Mouse (Mus musculus): Measurements from ENCODE around the gene Hps4.
A peak's percentile ranks its signal among the peaks of the same experiment; 100 is the strongest.

Hps4 gene

GRCm38 (mm10) chr5:112324637-112325545 is 18.0 kb upstream of the Hps4 start:
- DNase-seq (ENCODE audit: extremely low spot score), result peak; percentile 45

- DNase-seq (ENCODE audit: extremely low spot score), result peak; percentile 96
These were observed 17.1 kb upstream of the Hps4 start, which contains the start of gene Tfip11 for GRCm38 (mm10) chr5:112325546-112326445. Tfip11 (plus strand) TSS chr5:112326358.

DNA sequence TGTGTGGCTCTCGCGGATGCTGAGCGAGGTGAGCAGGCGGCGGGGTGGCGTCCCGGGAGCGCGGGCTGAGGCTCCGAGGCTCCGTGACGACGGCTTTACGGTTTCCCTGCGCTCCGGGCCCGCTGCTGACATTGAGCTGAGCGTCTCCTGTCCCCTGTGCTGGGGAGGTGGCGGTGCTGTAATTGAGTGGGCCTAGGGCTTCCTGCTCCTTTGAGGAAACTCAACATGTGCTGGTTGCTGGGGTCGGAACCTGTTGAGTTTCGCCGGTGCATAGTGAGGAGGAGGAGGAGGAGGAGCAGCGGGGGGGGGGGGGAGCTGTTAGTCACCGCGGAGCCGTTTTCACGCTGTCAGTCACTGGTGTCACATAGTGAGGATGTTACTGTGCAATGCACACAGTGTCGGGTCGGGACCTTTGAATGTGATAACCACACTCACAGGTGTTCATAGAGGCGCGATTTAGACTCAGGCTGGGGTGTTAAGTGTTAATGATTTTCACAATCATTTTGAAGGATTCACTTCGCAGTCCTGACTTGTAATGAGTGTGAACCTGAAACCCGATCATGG is 16.4 kb upstream of the Hps4 start:
- DNase-seq (ENCODE audit: extremely low spot score), result no peak

DNA sequence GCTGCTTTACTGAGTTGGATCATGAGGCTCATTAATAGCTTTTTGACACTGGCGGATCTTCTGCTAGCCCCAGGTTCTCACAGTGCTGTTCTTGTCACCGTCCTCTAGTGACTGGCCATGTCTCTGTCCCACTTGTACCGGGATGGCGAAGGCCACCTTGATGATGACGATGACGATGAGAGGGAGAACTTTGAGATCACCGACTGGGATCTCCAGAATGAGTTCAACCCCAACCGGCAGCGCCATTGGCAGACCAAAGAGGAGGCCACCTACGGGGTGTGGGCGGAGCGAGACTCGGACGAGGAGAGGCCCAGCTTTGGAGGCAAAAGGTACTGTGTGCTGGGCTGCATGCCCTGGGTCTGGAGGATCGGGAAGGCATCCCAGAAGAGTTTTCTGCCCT is 15.0 kb upstream of the Hps4 start:
- no peak for DNase-seq (ENCODE audit: extremely low spot score)

DNA sequence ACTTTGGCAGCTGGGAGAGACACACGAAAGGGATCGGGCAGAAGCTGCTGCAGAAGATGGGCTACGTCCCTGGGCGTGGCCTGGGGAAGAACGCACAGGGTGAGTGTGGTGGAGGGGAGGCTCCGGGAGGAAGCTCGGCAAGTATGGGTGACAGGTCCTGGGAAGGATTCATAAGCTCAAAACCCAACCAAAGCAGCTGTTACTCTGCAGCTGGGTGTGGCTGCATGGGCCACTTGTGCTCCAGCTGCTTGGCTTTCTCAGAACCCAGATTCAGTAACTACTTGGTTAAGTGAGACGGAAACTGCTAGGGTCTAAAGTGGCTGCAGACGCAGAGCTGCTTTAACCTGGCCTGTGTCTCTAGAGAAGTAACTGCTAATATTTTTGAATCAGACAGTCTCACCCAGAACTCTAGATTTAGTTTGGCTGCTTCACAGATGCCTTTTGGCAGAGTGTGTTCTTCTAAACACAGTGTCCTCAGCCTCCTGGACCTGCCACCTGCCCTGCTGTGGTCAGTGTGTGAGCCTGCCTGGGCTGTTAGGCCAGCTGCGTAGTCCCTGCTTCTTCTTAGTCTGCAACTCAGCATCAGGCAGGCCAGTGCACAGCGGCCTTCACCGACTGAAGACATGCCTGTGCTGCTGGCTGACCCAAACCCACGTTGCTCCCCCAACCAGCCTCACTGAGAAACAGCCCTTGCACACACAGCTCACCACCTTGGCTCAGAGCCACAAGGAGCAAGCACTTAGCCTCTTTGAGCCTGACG is 12.9 kb upstream of the Hps4 start:
- DNase-seq (ENCODE audit: extremely low spot score), result no peak

DNA sequence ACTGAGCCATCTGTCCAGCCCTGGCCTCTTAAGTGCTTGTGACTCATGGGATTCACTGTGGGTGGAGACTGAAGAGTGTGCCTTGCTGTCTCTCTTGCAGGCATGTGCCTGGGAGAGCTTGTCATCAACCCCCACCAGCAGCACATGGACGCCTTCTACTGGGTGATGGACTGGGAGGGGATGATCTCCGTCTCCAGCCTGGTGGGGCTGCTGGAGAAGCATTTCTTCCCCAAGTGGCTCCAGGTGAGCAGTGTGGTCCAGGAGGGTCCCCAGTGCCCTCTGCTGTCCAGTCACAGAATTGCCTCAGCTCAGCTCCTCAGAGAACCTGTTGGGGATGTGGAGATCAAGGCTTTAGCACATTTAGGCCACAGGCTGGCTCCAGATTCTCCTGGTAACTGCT is 7.4 kb upstream of the Hps4 start:
- peak; percentile 49 for DNase-seq (ENCODE audit: extremely low spot score)

- no peak for DNase-seq (ENCODE audit: extremely low spot score)
These were observed 5.9 kb upstream of the Hps4 start for GRCm38 (mm10) chr5:112337004-112337403.

DNA sequence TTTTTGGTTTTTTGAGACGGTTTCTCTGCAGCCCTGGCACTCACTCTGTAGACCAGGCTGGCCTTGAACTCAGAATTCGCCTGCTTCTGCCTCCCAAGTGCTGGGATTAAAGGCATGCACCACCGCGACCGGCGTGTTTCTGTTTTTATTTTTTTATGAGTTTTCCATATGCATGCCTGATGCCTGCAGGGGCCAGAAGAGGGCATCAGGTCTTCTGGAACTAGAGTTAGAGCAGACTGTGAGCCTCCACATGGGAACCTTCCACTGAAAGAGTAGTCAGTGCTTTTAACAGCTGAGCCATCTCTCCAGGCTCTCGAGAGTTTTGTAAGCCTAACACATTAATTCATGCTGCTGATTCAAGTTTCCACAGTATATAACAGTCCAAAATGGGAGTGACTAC is 3.7 kb upstream of the Hps4 start:
- no peak for DNase-seq (ENCODE audit: extremely low spot score)

GRCm38 (mm10) chr5:112343205-112343595 is 317 bp downstream of the Hps4 start:
- no peak for DNase-seq (ENCODE audit: extremely low spot score)

- DNase-seq (ENCODE audit: extremely low spot score), result no peak
These were observed 1.4 kb downstream of the Hps4 start for GRCm38 (mm10) chr5:112344092-112344960.

GRCm38 (mm10) chr5:112346211-112346965 is 3.5 kb downstream of the Hps4 start:
- DNase-seq (ENCODE audit: extremely low spot score), result no peak

- DNase-seq (ENCODE audit: extremely low spot score), result no peak
These were observed 6.3 kb downstream of the Hps4 start for GRCm38 (mm10) chr5:112349169-112349568.

DNA sequence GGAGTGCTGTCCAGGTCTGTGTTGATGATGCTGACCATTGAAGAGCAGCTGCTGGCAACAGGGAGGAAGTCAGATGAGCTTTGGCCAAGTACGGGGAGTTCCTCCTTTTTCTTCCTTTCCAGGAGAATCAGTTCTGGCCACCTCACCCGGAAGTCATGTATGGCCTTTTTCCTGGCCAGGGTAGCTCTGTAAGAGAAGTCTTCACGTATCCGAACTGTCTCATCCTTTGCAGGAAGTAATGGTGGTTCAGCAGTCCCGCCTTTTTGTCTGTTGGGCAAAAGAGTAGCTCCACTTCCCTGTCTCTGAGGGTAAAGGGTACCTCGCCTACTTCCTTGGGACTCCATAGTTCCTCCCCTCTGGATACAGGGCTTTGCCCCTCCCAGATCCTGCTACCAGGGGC is 12.6 kb downstream of the Hps4 start:
- DNase-seq (ENCODE audit: extremely low spot score), result no peak

DNA sequence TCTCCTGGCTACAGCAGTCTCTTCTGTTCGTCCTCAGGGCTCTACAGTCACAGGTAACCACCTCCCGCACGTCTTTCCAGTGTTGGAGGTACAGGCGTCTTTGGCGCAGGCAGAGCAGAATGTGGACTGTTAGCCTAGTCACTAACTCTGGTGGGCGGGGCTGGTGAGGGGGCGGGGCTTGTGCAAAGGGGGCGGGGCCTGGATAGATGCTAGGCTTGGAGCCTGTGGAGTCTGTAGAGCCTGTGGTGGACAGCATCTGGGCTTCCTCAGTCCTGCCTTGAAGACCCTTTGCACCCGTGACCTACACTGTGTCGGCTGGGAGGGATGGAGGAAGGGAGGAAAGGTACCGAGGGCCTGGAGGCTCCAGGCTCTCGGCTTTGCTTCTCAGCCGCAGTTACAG is 13.0 kb downstream of the Hps4 start, which contains the start of gene Gm6583:
Gene Gm6583 (minus strand): TSS at position 124 of the 400 bp plus-strand sequence.
- no peak for DNase-seq (ENCODE audit: extremely low spot score)

GRCm38 (mm10) chr5:112356322-112356721 is 13.4 kb downstream of the Hps4 start:
- DNase-seq (ENCODE audit: extremely low spot score), result no peak

- no peak for DNase-seq (ENCODE audit: extremely low spot score)
These were observed 16.6 kb downstream of the Hps4 start for GRCm38 (mm10) chr5:112359520-112359919.

GRCm38 (mm10) chr5:112360077-112360476 is 17.2 kb downstream of the Hps4 start:
- no peak for DNase-seq (ENCODE audit: extremely low spot score)

DNA sequence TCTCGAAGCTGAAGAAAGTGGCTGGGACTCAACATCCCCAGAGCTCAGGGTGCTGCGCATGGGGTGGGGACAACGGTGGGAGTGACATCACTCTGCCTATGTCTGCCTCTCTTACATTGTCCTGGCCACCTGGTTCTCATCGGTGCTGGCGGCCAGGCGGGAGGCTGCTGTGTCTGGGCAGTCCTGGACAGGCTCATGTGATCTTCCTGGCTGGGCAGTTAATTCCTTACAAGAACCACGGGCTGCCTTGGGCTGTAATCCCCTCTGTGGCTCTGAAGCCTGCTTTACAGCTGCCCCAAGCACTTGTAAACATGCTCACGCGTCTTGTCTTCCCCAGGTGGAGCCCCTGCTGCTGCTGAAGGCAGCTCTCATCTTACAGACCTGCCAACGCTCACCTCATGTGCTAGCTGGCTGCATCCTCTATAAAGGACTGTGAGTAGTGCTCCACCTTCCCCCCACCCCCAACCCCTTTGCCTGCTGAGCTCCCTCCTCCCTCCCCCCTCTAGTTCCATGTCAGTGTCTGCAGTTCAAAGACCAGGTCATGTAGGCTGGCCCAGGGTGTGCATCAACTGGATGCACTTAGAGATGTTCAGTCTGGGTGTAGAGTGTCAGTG is 21.4 kb downstream of the Hps4 start:
- no peak for DNase-seq (ENCODE audit: extremely low spot score)

- no peak for DNase-seq (ENCODE audit: extremely low spot score)
These were observed 24.0 kb downstream of the Hps4 start for GRCm38 (mm10) chr5:112366879-112367278.

Data from embryo, embryonic 9.5 days (tissue).